Mouse (Mus musculus) thymus, postnatal 36 days (tissue): ENCODE measurements around the gene Rfx1.

ENCODE experiments used
- DNase-seq, 2 experiments: peaks; one replicate each; pipeline ENCODE4 v3.0.0; 2022; ENCODE audit warnings: mixed read lengths in 2 of 2

Gene Rfx1

GRCm38 (mm10) chr8:84066291-84066930, at the start of gene Rfx1:
Rfx1 (plus strand) TSS chr8:84066834.
- DNase-seq: peak; percentile 94 to 99

DNA sequence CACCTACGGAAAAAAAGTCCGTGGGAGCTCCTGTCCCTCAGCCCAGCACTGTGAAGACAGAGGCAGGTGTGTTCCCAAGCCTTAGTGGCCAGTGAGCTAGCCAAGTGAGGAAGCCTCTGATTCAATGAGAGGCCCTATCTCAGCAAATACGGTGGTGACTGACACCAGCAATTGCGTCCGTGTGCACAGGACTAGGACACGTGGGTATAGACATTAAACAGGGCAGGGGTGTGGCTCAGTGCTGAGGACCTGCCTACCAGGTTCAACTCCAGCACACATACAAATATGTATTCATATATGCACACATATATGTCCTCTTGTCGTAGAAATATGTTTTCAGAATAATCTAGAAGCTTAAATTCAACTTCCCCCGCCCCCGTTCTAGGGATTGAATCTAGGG, 46.9 kb upstream of the Rfx1 start:
- no peak for DNase-seq

DNA sequence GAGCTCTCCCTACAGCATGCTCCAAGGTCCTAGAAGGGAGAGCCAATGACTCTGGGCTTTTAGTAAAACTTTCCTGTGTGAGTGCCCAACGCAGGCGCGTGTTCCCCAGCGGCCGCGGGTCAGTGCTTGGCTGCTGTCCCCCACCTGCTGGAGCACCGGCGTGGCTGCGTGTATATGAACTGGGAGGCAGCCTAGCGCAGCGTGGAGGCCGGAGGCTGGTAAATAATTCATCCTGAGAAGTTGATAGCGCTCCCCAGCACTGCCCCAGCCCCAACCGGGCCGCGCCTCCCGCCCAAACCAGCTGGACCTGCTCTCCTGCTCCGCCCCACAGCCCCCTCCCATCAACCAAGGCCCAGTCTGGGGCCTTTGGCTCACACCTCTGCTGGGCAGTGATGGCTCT, 45.5 kb upstream of the Rfx1 start, which contains the start of gene Palm3:
Gene Palm3, plus strand, starts transcription at position 376 of the 400 bp plus-strand sequence.
- no peak for DNase-seq

DNA sequence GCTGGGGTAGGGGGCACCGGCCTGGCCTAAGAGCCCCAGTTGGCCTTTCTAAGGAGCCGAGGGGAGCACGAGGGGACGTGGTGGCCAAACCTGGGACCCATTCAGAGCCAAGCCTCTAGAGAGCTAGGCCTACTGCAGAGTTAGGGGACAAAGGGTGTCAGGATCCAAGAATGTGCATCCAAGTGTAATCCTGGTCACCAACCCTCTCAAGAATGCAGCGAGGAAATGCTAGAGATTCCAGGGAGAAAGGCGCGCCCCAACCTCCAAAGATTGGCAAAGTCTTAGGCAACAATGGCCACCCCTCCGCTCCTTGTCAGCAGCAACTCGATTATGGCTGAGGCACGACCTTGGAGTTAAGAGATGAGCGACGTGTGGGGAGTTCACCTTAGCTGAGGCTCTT, 45.1 kb upstream of the Rfx1 start:
- DNase-seq: no peak

DNA sequence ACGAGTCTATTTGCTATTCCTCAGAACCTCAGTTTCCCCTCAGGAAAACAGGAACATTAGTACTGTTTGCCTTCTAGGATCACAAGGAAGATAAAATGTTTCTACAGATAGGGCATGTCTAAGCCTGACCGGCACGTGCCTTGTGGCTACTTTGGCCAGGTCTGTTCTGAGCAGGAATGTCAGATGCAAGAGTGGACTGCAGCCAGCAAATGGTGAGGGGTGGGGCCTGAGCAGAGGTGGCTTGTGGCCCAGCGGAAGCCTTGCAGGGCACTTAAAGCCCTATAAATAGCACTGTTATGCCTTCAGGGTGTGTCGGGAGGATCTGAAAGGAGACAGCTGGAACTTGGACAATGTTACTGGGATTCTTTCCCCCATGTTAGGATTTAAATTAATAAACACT, 43.5 kb upstream of the Rfx1 start:
- no peak for DNase-seq

- no peak for DNase-seq
Observed at GRCm38 (mm10) chr8:84023631-84024030, 43.0 kb upstream of the Rfx1 start.

DNA sequence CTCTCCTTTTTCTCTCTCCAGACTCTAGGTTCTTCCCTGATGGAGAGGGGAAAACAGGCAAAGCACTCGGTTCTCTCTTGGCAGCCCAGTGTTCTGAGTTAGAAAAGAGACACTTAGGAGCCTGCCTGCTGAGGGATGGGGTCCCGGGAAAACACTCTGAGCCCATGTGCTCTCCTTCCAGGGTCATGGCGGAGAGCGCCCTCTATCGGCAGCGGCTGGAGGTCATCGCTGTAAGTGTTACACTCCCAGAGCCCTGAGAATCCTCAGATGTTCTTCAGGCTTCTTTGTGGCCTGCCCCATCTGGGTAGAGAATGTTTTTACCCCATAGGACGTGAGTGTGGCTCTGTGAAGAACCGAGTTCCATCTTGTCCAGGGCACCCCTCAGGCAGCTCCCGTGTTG, 42.5 kb upstream of the Rfx1 start:
- peak; percentile 66 to 67 for DNase-seq

DNA sequence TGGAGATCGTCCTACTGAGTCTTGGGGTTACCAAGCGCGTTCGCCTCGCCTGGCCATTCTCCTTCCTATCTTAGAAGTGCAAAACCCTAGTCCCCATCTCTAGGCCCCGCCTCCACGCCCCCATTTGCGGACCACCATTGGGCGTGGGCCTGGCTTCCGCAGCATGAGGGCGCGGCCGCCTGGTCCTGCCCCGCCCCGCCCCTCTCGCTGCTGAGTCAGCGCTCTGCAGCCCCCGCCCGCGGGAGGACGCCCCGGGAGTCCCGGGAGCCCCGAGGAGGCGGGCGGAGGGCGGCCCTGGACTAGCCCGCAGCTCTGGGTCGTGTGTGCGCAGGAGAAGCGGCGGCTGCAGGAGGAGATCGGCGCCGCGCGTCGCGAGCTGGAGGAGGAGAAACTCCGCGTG, 40.8 kb upstream of the Rfx1 start:
- DNase-seq: peak; percentile 79 to 86

GRCm38 (mm10) chr8:84027449-84027848, 39.2 kb upstream of the Rfx1 start:
- no peak for DNase-seq

GRCm38 (mm10) chr8:84029272-84029671, 37.4 kb upstream of the Rfx1 start:
- DNase-seq: no peak

GRCm38 (mm10) chr8:84032777-84033176, 33.9 kb upstream of the Rfx1 start:
- DNase-seq: no peak

DNA sequence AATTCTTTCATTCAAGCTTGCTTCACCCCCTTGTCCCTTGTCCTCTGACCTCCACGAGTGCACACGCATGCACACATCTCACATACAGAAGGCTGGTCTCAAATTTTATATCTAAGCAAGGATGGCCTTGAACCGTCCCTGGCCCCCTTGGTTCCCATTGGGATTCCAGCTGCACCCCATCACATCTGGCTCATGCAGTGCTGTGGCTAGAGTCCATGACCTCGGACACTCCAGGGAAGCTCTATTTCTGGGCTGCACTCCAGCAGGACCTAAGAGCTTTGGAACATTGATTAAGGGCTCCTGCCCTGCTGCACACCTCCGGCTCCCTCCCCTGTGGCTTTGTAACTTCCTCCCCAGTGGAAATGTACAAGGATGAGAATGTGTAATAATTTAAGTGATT, 28.6 kb upstream of the Rfx1 start:
- DNase-seq: no peak

- DNase-seq: peak; percentile 76 to 80
Observed at GRCm38 (mm10) chr8:84039050-84039449, 27.6 kb upstream of the Rfx1 start.

DNA sequence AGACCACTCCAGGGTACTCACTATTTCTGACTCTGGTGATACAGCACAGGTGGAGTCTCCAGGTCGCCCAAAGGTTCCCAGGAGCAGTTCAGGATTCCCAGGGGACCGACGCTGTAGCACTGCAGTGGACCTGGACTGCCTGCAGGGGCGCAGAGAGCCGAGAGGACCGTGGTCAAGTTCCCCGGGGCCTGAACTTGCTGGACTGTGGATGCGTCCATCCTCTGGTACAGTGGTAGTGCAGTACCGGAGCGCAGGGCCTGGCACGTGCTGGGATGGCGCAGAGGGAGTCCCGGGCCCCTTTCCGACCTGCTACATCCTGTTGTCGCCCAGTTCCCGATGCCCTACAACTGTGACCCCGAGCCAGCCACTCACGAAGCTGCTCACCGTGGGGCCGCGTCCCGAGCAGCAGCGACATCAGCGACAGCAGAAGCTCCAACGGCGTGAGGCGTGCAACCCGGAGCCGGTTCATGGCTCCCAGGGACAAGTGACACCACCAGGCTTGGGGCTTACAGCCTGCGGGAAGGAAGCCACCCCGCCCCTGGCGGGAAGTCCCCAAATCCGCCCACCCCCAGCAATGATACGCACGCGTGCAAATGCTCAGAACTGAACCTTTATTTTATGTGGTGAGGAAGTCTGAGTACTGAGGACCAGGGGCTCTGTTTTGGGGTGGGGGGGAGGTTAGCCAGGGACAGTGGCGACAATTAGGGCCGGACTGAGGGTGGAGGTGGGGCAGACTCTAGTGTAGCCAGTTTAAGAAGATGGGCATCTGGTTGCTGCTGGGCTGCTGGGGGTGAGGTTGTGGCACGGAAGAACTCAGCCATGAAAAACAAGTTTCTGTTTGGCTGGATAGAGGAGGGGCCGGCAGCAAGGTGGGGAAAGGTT, 24.3 kb upstream of the Rfx1 start, which contains the start of gene Il27ra:
Gene Il27ra, minus strand, starts transcription at position 524 of the 882 bp plus-strand sequence.
- peak; percentile 80 to 84 for DNase-seq

DNA sequence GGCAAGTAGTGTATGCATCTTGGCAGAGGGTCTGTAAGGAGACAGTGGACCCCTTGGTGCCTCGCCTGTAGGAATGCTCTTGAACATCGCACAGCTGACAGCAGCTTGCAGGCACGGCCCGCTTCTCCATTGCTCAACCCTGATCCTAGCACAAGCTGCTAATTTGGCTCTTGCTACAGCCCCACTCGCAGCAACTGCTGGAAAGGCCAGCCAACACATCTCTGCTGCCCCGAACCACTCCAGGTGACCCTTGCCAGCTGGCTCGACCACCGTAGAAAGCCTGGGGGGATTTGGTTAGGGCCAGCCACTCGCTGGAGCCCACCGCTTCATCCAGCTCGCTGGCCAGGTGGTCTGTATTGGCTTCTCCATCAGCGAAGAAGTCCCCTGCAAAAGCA, 23.7 kb upstream of the Rfx1 start:
- DNase-seq: no peak

DNA sequence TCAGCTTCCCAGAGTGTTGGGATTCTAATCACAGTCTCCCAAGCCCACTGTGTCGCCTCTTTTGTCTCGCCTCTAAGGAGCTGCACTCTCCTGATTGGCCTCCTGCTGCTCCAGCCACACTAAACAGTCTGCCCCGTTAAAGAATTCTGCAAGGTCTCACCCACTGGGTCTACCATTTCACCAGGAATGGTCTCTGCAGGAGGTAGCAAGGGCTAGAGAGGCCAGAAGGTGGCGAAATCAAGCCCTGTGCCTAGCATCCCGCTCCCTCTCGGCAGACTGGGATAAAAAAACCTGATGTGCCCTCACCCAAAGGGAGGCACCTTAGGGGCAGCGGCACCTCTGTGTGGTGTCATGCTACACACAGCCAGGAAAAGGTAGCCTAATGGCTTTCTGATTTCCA, 22.5 kb upstream of the Rfx1 start:
- no peak for DNase-seq

GRCm38 (mm10) chr8:84044900-84045299, 21.7 kb upstream of the Rfx1 start, which contains the start of gene Rln3:
Rln3 (minus strand) TSS chr8:84045000.
- DNase-seq: no peak

DNA sequence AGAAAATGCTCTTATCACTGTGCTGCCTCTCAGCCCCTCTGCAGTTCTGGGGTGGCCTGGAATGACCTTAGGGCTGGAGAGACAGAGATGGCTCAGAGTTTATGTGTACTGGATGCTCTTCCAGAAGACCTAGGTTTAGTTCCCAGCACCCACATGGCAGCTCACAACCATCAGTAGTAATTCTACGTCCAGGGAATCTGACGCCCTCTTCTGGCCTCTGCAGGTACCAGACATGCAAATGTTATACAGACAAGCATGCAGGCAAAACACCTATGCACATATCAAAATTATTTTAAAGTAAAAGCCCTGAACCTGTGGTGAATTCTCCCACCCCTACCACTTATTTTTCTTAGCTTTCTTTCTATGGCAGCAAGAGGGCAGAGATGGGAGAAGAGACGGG, 20.1 kb upstream of the Rfx1 start:
- DNase-seq: no peak

DNA sequence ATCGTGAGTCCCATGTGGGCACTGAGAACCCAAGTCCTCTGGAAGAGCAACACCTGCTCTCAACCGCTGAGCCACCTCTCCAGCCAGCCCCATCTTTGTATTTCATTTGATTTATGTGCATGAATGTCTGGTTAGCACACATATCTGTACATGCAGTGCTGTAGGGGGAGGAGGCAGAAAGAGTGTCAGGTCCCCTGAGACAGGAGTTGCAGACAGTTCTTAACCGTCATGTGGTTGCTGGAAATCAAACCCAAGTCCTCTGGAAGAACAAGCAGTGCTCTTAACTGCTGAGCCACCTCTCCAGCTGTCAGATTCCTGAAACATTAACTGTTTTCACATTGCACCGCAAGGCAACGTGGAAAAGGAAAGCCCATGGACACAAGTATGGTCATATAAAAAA, 18.5 kb upstream of the Rfx1 start:
- no peak for DNase-seq

- no peak for DNase-seq
Observed at GRCm38 (mm10) chr8:84052746-84053145, 13.9 kb upstream of the Rfx1 start.

- no peak for DNase-seq
Observed at GRCm38 (mm10) chr8:84053229-84053628, 13.4 kb upstream of the Rfx1 start.

- DNase-seq: no peak
Observed at GRCm38 (mm10) chr8:84057827-84058226, 8.8 kb upstream of the Rfx1 start.

DNA sequence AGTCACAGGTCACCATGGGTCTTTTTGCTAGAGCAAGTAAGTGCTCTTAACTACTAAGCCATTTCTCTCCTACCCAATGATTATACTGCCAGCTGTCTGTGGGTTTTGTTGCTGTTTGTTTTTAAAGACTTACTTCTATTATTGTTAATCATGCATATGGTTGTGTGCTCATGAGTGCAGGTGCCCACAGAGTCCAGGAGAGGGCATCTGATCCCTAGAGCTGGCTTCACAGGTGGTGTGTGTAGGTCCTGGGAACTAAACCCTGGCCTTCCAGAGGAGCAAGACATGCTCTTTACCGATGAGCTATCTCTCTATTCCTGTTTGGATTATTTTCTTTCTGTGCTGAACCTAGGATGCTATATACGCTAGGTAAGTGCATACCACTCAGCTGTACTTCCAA, 7.4 kb upstream of the Rfx1 start:
- DNase-seq: no peak

DNA sequence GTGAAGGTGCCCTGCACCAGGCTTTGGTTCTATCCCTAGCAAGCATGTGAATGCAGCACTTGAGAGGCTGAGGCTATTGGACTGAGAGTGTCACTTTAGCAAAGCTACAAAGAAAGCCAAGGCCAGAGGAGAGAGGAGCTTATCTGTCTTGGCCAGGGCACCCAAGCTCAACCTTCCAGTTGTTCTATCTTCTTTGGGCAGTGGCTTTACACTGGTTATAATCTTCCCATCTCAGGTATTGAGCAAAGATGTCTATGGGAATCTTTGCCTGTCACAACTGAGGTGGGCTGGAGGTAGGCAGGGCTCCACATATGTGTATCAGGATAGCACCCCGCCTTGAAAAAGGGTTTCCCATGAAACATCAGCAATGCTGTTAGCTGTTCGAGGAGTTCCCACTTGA, 6.4 kb upstream of the Rfx1 start:
- DNase-seq: no peak
